Mouse (Mus musculus): ENCODE measurements around the gene Itga5. TPM values are rescaled to one million over a fixed set of nuclear protein-coding genes. Genes with fewer than 3 reads are reported as not detected.

Gene Itga5
- polyA plus RNA-seq, 1 experiment from 2014 or later: 19.4 TPM

DNA sequence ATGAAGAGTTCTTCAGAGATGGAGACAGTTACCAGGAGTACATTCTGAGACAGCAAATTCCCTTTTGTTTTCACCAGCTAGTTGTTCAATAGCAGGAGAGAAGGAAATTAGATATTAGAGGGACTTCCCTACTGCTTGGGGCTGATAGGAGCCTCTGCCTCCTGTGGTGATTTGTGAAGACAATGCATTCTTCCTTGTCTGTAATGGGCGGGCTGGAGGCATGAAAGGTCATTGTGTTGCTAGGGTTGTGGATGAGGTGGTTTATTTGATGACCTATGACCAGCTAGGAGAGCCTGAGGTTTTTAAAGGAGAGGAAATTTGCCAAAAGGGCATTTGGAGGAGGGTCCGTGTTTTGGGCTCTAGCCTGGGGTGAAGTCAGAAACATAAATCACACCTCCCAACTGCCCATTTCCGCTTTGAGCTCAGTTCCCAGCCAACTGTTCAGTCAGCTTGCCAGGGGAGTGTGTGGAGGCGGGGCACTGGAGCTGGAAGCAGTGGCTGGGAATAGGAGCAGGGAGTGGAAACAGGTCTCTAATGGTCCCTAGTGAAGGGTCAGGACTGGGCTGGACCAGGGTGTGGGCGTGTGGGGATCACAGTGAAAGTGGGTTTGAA, 16.3 kb upstream of the Itga5 start:
- no peak overlapping the region for H3K4me3 ChIP-seq (replicated peaks; ENCODE audit: low read depth, low read length)
- H3K36me3 ChIP-seq (ENCODE audit: insufficient read depth, low read length): no peaks in the 10 kb centered on the region
- no peak for TF ChIP-seq CTCF (IDR thresholded peaks at IDR 0.05; ENCODE audit: low read depth)
- H3K4me2 ChIP-seq (ENCODE audit: low read length): peak overlapping the region; percentile 11; the same call in 1 of the 2 replicates
- peak overlapping the region; percentile 76 for H3K27ac ChIP-seq
- no peaks in the 10 kb centered on the region for H3K27me3 ChIP-seq (ENCODE audit: insufficient read depth, low read length)
- no peak overlapping the region for H3K9ac ChIP-seq (ENCODE audit: low read depth, low read length)
- no peaks in the 10 kb centered on the region for H3K9me3 ChIP-seq (replicated peaks; ENCODE audit: low read length)
- DNase-seq (ENCODE audit: low spot score) (peak; percentile 77), ATAC-seq (replicated peaks; ENCODE audit: low FRiP score, low read depth) (peak; percentile 73; the same call in 1 of the 2 replicates)
- WGBS: 9% methylated on average over 5 of the region's 5 CpGs
- peaks cover 14% of the 10 kb centered on the region; the same call in 1 of the 2 replicates for H3K4me1 ChIP-seq (replicated peaks; ENCODE audit: insufficient read depth, low read length)

DNA sequence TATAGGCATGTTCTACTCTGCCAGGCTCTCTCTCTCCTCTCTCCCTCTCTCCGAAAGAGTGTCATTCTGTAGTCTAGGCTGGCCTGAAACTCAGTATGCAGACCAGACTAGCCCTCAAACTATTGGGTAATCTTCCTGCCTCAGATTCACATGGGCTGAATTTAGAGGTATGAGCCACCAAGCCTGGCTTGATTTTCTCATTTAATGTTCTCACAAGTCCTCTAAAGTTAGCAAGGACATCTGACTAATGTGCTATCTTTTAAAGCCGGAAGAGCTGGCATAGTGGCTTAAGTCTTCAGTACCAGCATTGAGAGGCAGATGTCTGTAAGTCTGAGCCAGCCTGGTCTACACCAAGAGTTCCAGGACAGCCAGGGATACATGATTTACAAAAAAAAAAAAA, 15.5 kb upstream of the Itga5 start:
- H3K27ac ChIP-seq: no peak overlapping the region
- H3K4me3 ChIP-seq (replicated peaks; ENCODE audit: low read depth, low read length): no peak overlapping the region
- no peaks in the 10 kb centered on the region for H3K27me3 ChIP-seq (ENCODE audit: insufficient read depth, low read length)
- H3K36me3 ChIP-seq (ENCODE audit: insufficient read depth, low read length): no peaks in the 10 kb centered on the region
- no peak for ATAC-seq (replicated peaks; ENCODE audit: low FRiP score, low read depth)
- DNase-seq (ENCODE audit: low spot score): no peak
- TF ChIP-seq CTCF (IDR thresholded peaks at IDR 0.05; ENCODE audit: low read depth): no peak
- H3K9me3 ChIP-seq (replicated peaks; ENCODE audit: low read length): no peaks in the 10 kb centered on the region
- peaks cover 14% of the 10 kb centered on the region; the same call in 1 of the 2 replicates for H3K4me1 ChIP-seq (replicated peaks; ENCODE audit: insufficient read depth, low read length)
- no peak overlapping the region for H3K4me2 ChIP-seq (ENCODE audit: low read length)
- H3K9ac ChIP-seq (ENCODE audit: low read depth, low read length): no peak overlapping the region
- WGBS: 91% methylated on average over 2 of the region's 2 CpGs

DNA sequence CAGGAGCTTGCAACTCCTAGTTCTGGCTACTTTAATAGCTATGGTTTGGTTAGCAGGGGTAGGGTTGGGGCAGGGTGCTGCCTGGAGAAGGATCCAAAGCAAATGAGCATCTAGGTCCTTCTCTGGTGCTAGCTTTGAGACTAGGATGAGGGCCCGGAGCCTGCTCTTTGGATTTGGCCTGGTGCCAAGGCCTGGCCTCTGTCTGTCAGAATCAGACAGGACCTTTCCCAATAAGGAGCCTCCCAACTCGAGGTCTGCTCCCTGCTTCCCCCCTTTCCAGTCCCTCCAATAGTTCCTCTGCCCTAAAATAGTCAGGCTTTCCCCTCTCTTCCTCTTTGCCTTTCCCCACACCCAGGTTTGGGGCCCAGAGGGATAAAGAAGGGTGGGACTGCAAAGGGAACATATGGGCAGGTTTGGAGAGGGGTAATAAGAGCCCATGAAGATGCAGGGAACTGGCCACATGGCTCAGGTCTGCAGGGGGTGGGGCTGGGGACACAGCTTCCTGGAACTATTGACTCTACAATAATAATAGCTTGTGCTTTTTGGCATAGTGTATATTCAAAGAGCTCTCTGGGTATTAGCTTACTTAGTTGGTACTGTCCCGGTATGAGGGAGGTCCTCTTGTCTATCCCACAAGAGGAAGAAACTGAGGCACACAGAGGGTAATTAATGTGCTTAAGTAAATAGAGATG, 12.2 kb upstream of the Itga5 start:
- no peak overlapping the region for H3K27ac ChIP-seq
- H3K9ac ChIP-seq (ENCODE audit: low read depth, low read length): no peak overlapping the region
- H3K4me3 ChIP-seq (replicated peaks; ENCODE audit: low read depth, low read length): no peak overlapping the region
- ATAC-seq (replicated peaks; ENCODE audit: low FRiP score, low read depth) (no peak), DNase-seq (ENCODE audit: low spot score) (no peak)
- no peaks in the 10 kb centered on the region for H3K9me3 ChIP-seq (replicated peaks; ENCODE audit: low read length)
- 41% methylated on average over 3 of the region's 3 CpGs for WGBS
- H3K4me1 ChIP-seq (replicated peaks; ENCODE audit: insufficient read depth, low read length): peaks cover 14% of the 10 kb centered on the region; the same call in 1 of the 2 replicates
- no peak overlapping the region for H3K4me2 ChIP-seq (ENCODE audit: low read length)
- no peaks in the 10 kb centered on the region for H3K36me3 ChIP-seq (ENCODE audit: insufficient read depth, low read length)
- TF ChIP-seq CTCF (IDR thresholded peaks at IDR 0.05; ENCODE audit: low read depth): no peak
- no peaks in the 10 kb centered on the region for H3K27me3 ChIP-seq (ENCODE audit: insufficient read depth, low read length)

DNA sequence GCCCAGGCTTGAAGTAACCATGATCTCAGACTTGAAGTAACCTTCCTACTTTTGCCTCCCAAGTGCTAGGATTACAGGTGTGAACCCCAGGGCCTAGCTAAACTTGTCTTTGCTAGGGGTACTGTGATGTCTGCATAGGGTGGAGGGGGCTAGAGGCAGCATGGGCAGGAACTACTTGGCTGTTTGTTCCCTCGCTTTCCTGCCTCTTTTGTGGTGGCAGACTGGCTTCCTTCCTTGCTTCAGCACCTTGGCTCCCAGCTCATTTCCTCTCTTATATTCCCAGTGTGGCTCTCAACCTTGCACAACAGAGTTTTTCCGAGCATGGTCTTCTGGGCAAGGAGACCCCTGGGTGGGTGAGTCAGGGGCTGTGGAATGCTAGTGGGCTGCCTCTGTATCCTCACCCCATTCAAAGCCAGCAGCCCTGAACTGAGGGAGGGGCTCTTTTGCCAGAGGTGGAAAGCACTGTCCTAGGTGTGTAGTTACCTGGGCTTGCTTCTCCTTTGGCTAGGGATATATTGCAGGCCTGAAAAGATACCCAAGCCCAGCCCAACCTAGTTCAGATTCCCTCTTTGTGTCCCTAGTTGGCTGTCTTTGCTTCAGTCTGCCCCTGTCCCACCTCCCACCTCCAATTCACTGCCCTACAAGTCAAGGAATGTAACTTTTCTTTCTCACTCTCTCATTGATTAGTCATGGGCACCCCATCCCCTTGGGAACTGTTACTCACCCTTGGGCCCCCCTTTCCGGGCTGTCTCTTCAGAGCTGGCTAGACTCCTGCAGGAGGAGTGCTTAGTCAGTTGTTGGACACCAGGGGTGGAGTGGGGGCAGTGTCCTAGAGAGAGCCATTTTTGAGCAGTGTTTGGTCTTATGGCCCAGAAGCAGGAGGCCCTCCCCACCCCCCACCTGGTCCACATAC, 11.4 kb upstream of the Itga5 start:
- H3K4me2 ChIP-seq (ENCODE audit: low read length): no peak overlapping the region
- H3K27me3 ChIP-seq (ENCODE audit: insufficient read depth, low read length): no peaks in the 10 kb centered on the region
- no peak for DNase-seq (ENCODE audit: low spot score)
- H3K4me3 ChIP-seq (replicated peaks; ENCODE audit: low read depth, low read length): no peak overlapping the region
- ATAC-seq (replicated peaks; ENCODE audit: low FRiP score, low read depth): peak; percentile 60; the same call in 1 of the 2 replicates
- H3K36me3 ChIP-seq (ENCODE audit: insufficient read depth, low read length): no peaks in the 10 kb centered on the region
- no peak for TF ChIP-seq CTCF (IDR thresholded peaks at IDR 0.05; ENCODE audit: low read depth)
- WGBS: 76% methylated on average over 3 of the region's 3 CpGs
- no peaks in the 10 kb centered on the region for H3K9me3 ChIP-seq (replicated peaks; ENCODE audit: low read length)
- no peak overlapping the region for H3K9ac ChIP-seq (ENCODE audit: low read depth, low read length)
- H3K27ac ChIP-seq: 0 out of 2 replicates have a peak overlapping the region, but pooled peaks have one; percentile 36
- H3K4me1 ChIP-seq (replicated peaks; ENCODE audit: insufficient read depth, low read length): peaks cover 7% of the 10 kb centered on the region; the same call in 1 of the 2 replicates

DNA sequence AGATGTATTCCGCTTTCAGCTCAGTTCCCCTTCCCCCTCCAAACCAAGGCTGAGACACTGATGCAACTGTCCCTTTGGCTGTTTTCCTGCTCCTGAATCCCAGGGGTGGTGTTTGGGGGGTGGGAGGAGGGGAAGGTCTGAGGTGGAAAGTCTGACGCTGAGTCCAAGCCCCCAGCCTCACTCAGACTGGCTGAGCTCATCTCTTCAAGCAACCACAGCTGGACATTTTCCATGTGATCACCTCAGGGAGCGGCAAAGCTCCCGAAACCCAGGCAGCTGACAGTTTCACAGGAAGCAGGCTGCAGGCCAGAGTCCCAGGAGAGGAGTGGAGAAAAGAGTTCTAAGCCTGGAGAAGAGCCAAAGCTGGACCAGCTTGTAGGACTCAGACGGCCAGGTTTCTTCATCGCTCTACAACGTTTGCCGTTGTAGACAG, 10.3 kb upstream of the Itga5 start:
- H3K27ac ChIP-seq: peak overlapping the region; percentile 25; the same call in 1 of the 2 replicates
- DNase-seq (ENCODE audit: low spot score) (peak; percentile 60), ATAC-seq (replicated peaks; ENCODE audit: low FRiP score, low read depth) (no peak)

More for the DNA sequence above, 10.3 kb upstream of the Itga5 start:
- Histone ChIP-seq H3K4me3 (replicated peaks; ENCODE audit: low read depth, low read length) (no peak overlapping the region), H3K4me2 (ENCODE audit: low read length) (no peak overlapping the region), H3K27me3 (ENCODE audit: insufficient read depth, low read length) (no peaks in the 10 kb centered on the region), H3K36me3 (ENCODE audit: insufficient read depth, low read length) (no peaks in the 10 kb centered on the region), H3K9ac (ENCODE audit: low read depth, low read length) (no peak overlapping the region), H3K4me1 (replicated peaks; ENCODE audit: insufficient read depth, low read length) (0 out of 2 replicates have a peak, but pooled peaks cover 2% of the 10 kb centered on the region), H3K9me3 (replicated peaks; ENCODE audit: low read length) (no peaks in the 10 kb centered on the region)
- TF ChIP-seq CTCF (IDR thresholded peaks at IDR 0.05; ENCODE audit: low read depth): no peak
- WGBS: 53% methylated on average over 8 of the region's 8 CpGs

All from kidney, postnatal 0 days (tissue).